Mouse (Mus musculus): Measurements from ENCODE around the gene Rnaseh2c. TPM values are rescaled to one million over a fixed set of nuclear protein-coding genes. Genes with fewer than 3 reads are reported as not detected.
A peak's percentile ranks its signal among the peaks of the same experiment; 100 is the strongest.

The Rnaseh2c gene
- polyA plus RNA-seq, 1 experiment = 47.8 TPM

GRCm38 (mm10) chr19:5599224-5599623 lies 2.4 kb upstream of the Rnaseh2c start:
- no peaks in the 10 kb centered on the region for H3K27me3 ChIP-seq (ENCODE audit: control insufficient read depth, insufficient read depth, low read length)
- peaks cover 6% of the 10 kb centered on the region for H3K36me3 ChIP-seq (ENCODE audit: control insufficient read depth, insufficient read depth, low read length)
- TF ChIP-seq CTCF (IDR thresholded peaks at IDR 0.05; ENCODE audit: extremely low read depth, insufficient read depth, insufficient read length, insufficient replicate concordance) (no peak), POLR2A (IDR thresholded peaks at IDR 0.05; ENCODE audit: low read depth, low read length) (no peak)
- peaks cover 6% of the 10 kb centered on the region for H3K4me1 ChIP-seq (ENCODE audit: control insufficient read depth, insufficient read depth, insufficient read length)
- no peak for DNase-seq (ENCODE audit: low read depth in 1 of 2, low spot score in 2 of 2)
- WGBS = 84% methylated on average over 4 of the region's 4 CpGs
- H3K4me3 ChIP-seq (ENCODE audit: extremely low read depth, insufficient read depth, insufficient read length) = no peak overlapping the region
- no peak overlapping the region for H3K27ac ChIP-seq (ENCODE audit: insufficient read depth, low read length)

GRCm38 (mm10) chr19:5603664-5604063 lies 2.0 kb downstream of the Rnaseh2c start:
- Histone ChIP-seq H3K4me1 (ENCODE audit: control insufficient read depth, insufficient read depth, insufficient read length) (peaks cover 7% of the 10 kb centered on the region), H3K27me3 (ENCODE audit: control insufficient read depth, insufficient read depth, low read length) (no peaks in the 10 kb centered on the region), H3K27ac (ENCODE audit: insufficient read depth, low read length) (no peak overlapping the region), H3K4me3 (ENCODE audit: extremely low read depth, insufficient read depth, insufficient read length) (no peak overlapping the region), H3K36me3 (ENCODE audit: control insufficient read depth, insufficient read depth, low read length) (peaks cover 27% of the 10 kb centered on the region)
- DNase-seq (ENCODE audit: low read depth in 1 of 2, low spot score in 2 of 2) = no peak
- no peak for TF ChIP-seq POLR2A (IDR thresholded peaks at IDR 0.05; ENCODE audit: low read depth, low read length)
- TF ChIP-seq CTCF (IDR thresholded peaks at IDR 0.05; ENCODE audit: extremely low read depth, insufficient read depth, insufficient read length, insufficient replicate concordance) = no peak
- WGBS = 89% methylated on average over 7 of the region's 7 CpGs

- WGBS = 94% methylated on average over 7 of the region's 7 CpGs
Observed at GRCm38 (mm10) chr19:5605126-5605525, 3.5 kb downstream of the Rnaseh2c start.

GRCm38 (mm10) chr19:5606196-5606595 lies 4.5 kb downstream of the Rnaseh2c start:
- peaks cover 27% of the 10 kb centered on the region for H3K36me3 ChIP-seq (ENCODE audit: control insufficient read depth, insufficient read depth, low read length)
- H3K27me3 ChIP-seq (ENCODE audit: control insufficient read depth, insufficient read depth, low read length) = no peaks in the 10 kb centered on the region
- no peak for DNase-seq (ENCODE audit: low read depth in 1 of 2, low spot score in 2 of 2)
- WGBS = 88% methylated on average over 8 of the region's 8 CpGs
- peaks cover 10% of the 10 kb centered on the region for H3K4me1 ChIP-seq (ENCODE audit: control insufficient read depth, insufficient read depth, insufficient read length)
- no peak overlapping the region for H3K27ac ChIP-seq (ENCODE audit: insufficient read depth, low read length)
- no peak overlapping the region for H3K4me3 ChIP-seq (ENCODE audit: extremely low read depth, insufficient read depth, insufficient read length)
- TF ChIP-seq CTCF (IDR thresholded peaks at IDR 0.05; ENCODE audit: extremely low read depth, insufficient read depth, insufficient read length, insufficient replicate concordance) (no peak), POLR2A (IDR thresholded peaks at IDR 0.05; ENCODE audit: low read depth, low read length) (no peak)

More at GRCm38 (mm10) chr19:5605126-5605525, 3.5 kb downstream of the Rnaseh2c start:
- TF ChIP-seq POLR2A (IDR thresholded peaks at IDR 0.05; ENCODE audit: low read depth, low read length) (no peak), CTCF (IDR thresholded peaks at IDR 0.05; ENCODE audit: extremely low read depth, insufficient read depth, insufficient read length, insufficient replicate concordance) (no peak)
- H3K36me3 ChIP-seq (ENCODE audit: control insufficient read depth, insufficient read depth, low read length) = peaks cover 27% of the 10 kb centered on the region
- DNase-seq (ENCODE audit: low read depth in 1 of 2, low spot score in 2 of 2) = no peak
- H3K4me1 ChIP-seq (ENCODE audit: control insufficient read depth, insufficient read depth, insufficient read length) = peaks cover 8% of the 10 kb centered on the region
- H3K4me3 ChIP-seq (ENCODE audit: extremely low read depth, insufficient read depth, insufficient read length) = no peak overlapping the region
- H3K27ac ChIP-seq (ENCODE audit: insufficient read depth, low read length) = no peak overlapping the region
- no peaks in the 10 kb centered on the region for H3K27me3 ChIP-seq (ENCODE audit: control insufficient read depth, insufficient read depth, low read length)

GRCm38 (mm10) chr19:5607705-5608410 lies 6.2 kb downstream of the Rnaseh2c start:
- 96% methylated on average over 26 of the region's 26 CpGs for WGBS
- no peak for DNase-seq (ENCODE audit: low read depth in 1 of 2, low spot score in 2 of 2)
- H3K36me3 ChIP-seq (ENCODE audit: control insufficient read depth, insufficient read depth, low read length) = peaks cover 27% of the 10 kb centered on the region
- TF ChIP-seq CTCF (IDR thresholded peaks at IDR 0.05; ENCODE audit: extremely low read depth, insufficient read depth, insufficient read length, insufficient replicate concordance) (no peak), POLR2A (IDR thresholded peaks at IDR 0.05; ENCODE audit: low read depth, low read length) (no peak)
- H3K4me1 ChIP-seq (ENCODE audit: control insufficient read depth, insufficient read depth, insufficient read length) = peaks cover 5% of the 10 kb centered on the region
- no peak overlapping the region for H3K4me3 ChIP-seq (ENCODE audit: extremely low read depth, insufficient read depth, insufficient read length)
- H3K27me3 ChIP-seq (ENCODE audit: control insufficient read depth, insufficient read depth, low read length) = no peaks in the 10 kb centered on the region
- no peak overlapping the region for H3K27ac ChIP-seq (ENCODE audit: insufficient read depth, low read length)

GRCm38 (mm10) chr19:5608707-5609106 lies 7.0 kb downstream of the Rnaseh2c start:
- H3K36me3 ChIP-seq (ENCODE audit: control insufficient read depth, insufficient read depth, low read length) = peaks cover 23% of the 10 kb centered on the region
- WGBS = 96% methylated on average over 13 of the region's 13 CpGs
- TF ChIP-seq POLR2A (IDR thresholded peaks at IDR 0.05; ENCODE audit: low read depth, low read length) (no peak), CTCF (IDR thresholded peaks at IDR 0.05; ENCODE audit: extremely low read depth, insufficient read depth, insufficient read length, insufficient replicate concordance) (no peak)
- no peak overlapping the region for H3K27ac ChIP-seq (ENCODE audit: insufficient read depth, low read length)
- peaks cover 4% of the 10 kb centered on the region for H3K4me1 ChIP-seq (ENCODE audit: control insufficient read depth, insufficient read depth, insufficient read length)
- no peak overlapping the region for H3K4me3 ChIP-seq (ENCODE audit: extremely low read depth, insufficient read depth, insufficient read length)
- no peaks in the 10 kb centered on the region for H3K27me3 ChIP-seq (ENCODE audit: control insufficient read depth, insufficient read depth, low read length)
- no peak for DNase-seq (ENCODE audit: low read depth in 1 of 2, low spot score in 2 of 2)

GRCm38 (mm10) chr19:5609171-5609546 lies 7.5 kb downstream of the Rnaseh2c start:
- Histone ChIP-seq H3K27ac (ENCODE audit: insufficient read depth, low read length) (peak overlapping the region; percentile 15), H3K4me3 (ENCODE audit: extremely low read depth, insufficient read depth, insufficient read length) (peak overlapping the region; percentile 83), H3K36me3 (ENCODE audit: control insufficient read depth, insufficient read depth, low read length) (peaks cover 21% of the 10 kb centered on the region), H3K4me1 (ENCODE audit: control insufficient read depth, insufficient read depth, insufficient read length) (peaks cover 4% of the 10 kb centered on the region), H3K27me3 (ENCODE audit: control insufficient read depth, insufficient read depth, low read length) (no peaks in the 10 kb centered on the region)
- TF ChIP-seq CTCF (IDR thresholded peaks at IDR 0.05; ENCODE audit: extremely low read depth, insufficient read depth, insufficient read length, insufficient replicate concordance) = no peak
- TF ChIP-seq POLR2A (IDR thresholded peaks at IDR 0.05; ENCODE audit: low read depth, low read length) = no peak
- no peak for DNase-seq (ENCODE audit: low read depth in 1 of 2, low spot score in 2 of 2)
- WGBS = 59% methylated on average over 10 of the region's 10 CpGs

Data from spleen, adult 2 months (tissue).